ENCODE assay signal across 8 mouse cellular contexts in genomic region chr3:37414413-37414960, GRCm38 (mm10). TPM values are rescaled to one million over a fixed set of nuclear protein-coding genes. Genes with fewer than 3 reads are reported as not detected.
DNase-seq lines count a peak whose midpoint lies in the region; ATAC-seq and TF ChIP-seq lines count a peak whose summit lies in the region.
"Had no signal": no experiment of that assay in that cellular context is flagged by ENCODE, and none has a peak within 500 bp of the region (broad histone marks: within the 10 kb centered on the region; RNA-seq: fewer than 3 reads in every experiment).

No protein-coding gene starts in this region.

- 35% methylated on average over 14 of the region's 14 CpGs for WGBS in small intestine, adult 2 months

- peaks cover 2% of the 10 kb centered on the region; the same call in 1 of the 2 replicates for H3K4me1 ChIP-seq in small intestine, adult 2 months (ENCODE audit: control insufficient read depth, insufficient read depth, insufficient read length, low read length)

- TF ChIP-seq CTCF in layer of hippocampus, adult 2 months (conservative IDR thresholded peaks at IDR 0.05), result peak; percentile 87
- TF ChIP-seq CTCF in small intestine, adult 2 months (IDR thresholded peaks at IDR 0.05; ENCODE audit: extremely low read depth, insufficient read length, insufficient replicate concordance, low read depth, low read length), result peak; percentile 34; the same call in 1 of the 2 replicates

- no peak overlapping the region for H3K4me3 ChIP-seq in layer of hippocampus, adult 2 months
- no peak overlapping the region for H3K4me3 ChIP-seq in small intestine, adult 2 months (ENCODE audit: low read depth, low read length)
- H3K4me3 ChIP-seq: limb, embryonic 15.5 days had no signal

- peaks cover 2% of the 10 kb centered on the region; the same call in 1 of the 2 replicates for H3K36me3 ChIP-seq in small intestine, adult 2 months (ENCODE audit: control insufficient read depth, insufficient read depth, low read length)

- intact Hi-C loops in gastrocnemius, postnatal 36 days (cut with DNase I), result loop anchor here (2.0 to 5.0 kb wide), 2 partner anchors 74 to 197 kb away; no protein-coding TSS in a partner anchor

- no peak for TF ChIP-seq POLR2A in small intestine, adult 2 months (IDR thresholded peaks at IDR 0.05; ENCODE audit: low read depth, low read length)

- ATAC-seq in CD4-positive, CD25-positive, alpha-beta regulatory T cell, adult 4 months, result peak; percentile 32

- no peaks in the 10 kb centered on the region for H3K27me3 ChIP-seq in small intestine, adult 2 months (ENCODE audit: control insufficient read depth, insufficient read depth, low read length)
- H3K27me3 ChIP-seq: limb, embryonic 15.5 days had no signal

- DNase-seq in Muller cell, postnatal 12 days (ENCODE audit: inconsistent ontology term), result peak; percentile 55
- DNase-seq in cerebellum, adult 9-11 months, result peak; percentile 61
- peak; percentile 70 to 73 for DNase-seq in gastrocnemius, postnatal 36 days
- peak; percentile 78 to 86 for DNase-seq in layer of hippocampus, adult 2 months (ENCODE audit: low spot score in 2 of 2)
- DNase-seq in lung, postnatal 10 days, result peak; percentile 89

- no peak overlapping the region for H3K27ac ChIP-seq in layer of hippocampus, adult 2 months
- H3K27ac ChIP-seq in small intestine, adult 2 months (ENCODE audit: insufficient read depth, low read depth, low read length), result no peak overlapping the region
- H3K27ac ChIP-seq: limb, embryonic 15.5 days had no signal

RNA-seq across cellular contexts. Expression of gene Spata5, which starts 5.2 kb away (rescaled TPM):
- polyA plus RNA-seq in CD4-positive, CD25-positive, alpha-beta regulatory T cell, adult 4 months (2017; shearing (Covaris generic)), result 10 to 100 TPM; 21.9 to 41.4 TPM
- total RNA-seq in gastrocnemius, postnatal 36 days (2021), result 1 to 10 TPM; 8.4 to 8.8 TPM
- total RNA-seq in layer of hippocampus, adult 2 months (2021), result 10 to 100 TPM; 25.3 to 30.5 TPM
- polyA plus RNA-seq in small intestine, adult 2 months (2012; rRNA removed), result 0.25 and 1.0 TPM in 2 replicates

RNA-seq across cellular contexts. Expression of gene Nudt6, which starts 5.5 kb away (rescaled TPM):
- 10 to 100 TPM; 11.1 to 13.4 TPM for polyA plus RNA-seq in CD4-positive, CD25-positive, alpha-beta regulatory T cell, adult 4 months (2017; shearing (Covaris generic))
- 10 to 100 TPM; 23.5 to 25.4 TPM for total RNA-seq in gastrocnemius, postnatal 36 days (2021)
- 1 to 10 TPM; 5.3 to 5.4 TPM for total RNA-seq in layer of hippocampus, adult 2 months (2021)
- polyA plus RNA-seq in small intestine, adult 2 months (2012; rRNA removed), result 6.6 and 10.6 TPM in 2 replicates
